Mouse (Mus musculus): ENCODE measurements at regions not wholly inside any gene's neighbourhood (a gene's known extent, or its start where the extent isn't known, plus 50 kb on each side); places are given as distances from the start of the nearest gene placed in this dataset.

DNA sequence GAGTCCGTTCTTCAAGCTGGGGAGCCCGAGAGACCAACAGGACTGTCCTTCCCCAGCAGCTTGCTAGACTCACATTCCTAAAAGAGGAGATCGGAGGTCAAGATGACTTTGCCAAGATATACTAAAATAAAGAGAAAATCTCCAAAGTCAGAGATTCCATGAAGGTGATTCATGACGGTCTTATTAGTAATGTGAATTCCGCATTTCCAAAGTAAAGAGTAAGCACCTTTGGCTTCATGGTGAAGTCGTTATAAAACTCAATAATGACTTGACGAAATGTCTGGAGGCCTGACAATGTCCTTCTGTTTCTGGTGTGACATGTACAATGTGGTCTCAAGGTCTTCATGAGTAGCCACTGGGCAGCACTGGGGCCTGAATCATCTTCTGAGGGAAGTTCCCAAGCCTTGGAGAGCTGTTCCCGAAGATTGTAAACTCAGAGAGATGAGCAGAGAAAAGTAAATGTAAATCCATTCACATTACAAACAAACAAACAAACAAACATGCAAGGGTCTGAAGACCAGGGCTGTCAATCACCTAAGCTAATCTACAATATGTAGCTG, 157.7 kb downstream of the Cog6 start:
- ATAC-seq (ENCODE audit: insufficient number of reproducible peaks, insufficient read depth, low FRiP score, low TSS enrichment, low read depth): no peak
- H3K4me1 ChIP-seq (replicated peaks): no peaks in the 10 kb centered on the region

DNA sequence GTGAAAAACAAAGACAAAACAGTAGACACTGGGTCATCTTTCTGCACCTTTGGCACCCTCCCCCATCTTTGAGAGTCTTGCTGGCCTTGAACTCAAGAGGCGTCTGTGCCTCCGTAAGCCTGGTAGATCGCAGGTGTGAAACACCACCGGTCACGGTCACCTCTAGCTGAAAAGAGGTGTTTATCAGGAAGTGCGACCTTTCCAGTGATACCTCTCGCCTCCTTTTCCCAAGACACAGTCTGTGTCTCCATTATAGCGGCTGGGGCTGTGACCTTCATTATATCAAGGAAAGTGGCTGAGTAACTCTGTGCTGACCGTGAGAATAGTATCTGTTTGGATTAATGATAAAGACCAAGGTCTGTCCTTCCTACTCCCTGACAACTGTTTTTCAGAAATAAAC, 158.8 kb downstream of the Cog6 start:
- WGBS: 90% methylated on average over 9 of the region's 9 CpGs
- Histone ChIP-seq H3K4me2 (no peak overlapping the region), H3K9me3 (no peaks in the 10 kb centered on the region), H3K27me3 (no peaks in the 10 kb centered on the region), H3K9ac (replicated peaks) (no peak overlapping the region), H3K27ac (no peak overlapping the region), H3K36me3 (no peaks in the 10 kb centered on the region), H3K4me1 (replicated peaks) (no peaks in the 10 kb centered on the region), H3K4me3 (replicated peaks) (no peak overlapping the region)
- no peak for ATAC-seq (ENCODE audit: insufficient number of reproducible peaks, insufficient read depth, low FRiP score, low TSS enrichment, low read depth)

More for the DNA sequence above, 157.7 kb downstream of the Cog6 start:
- no peak overlapping the region for H3K4me3 ChIP-seq (replicated peaks)
- no peak overlapping the region for H3K4me2 ChIP-seq
- no peaks in the 10 kb centered on the region for H3K9me3 ChIP-seq
- no peak overlapping the region for H3K27ac ChIP-seq
- WGBS: 91% methylated on average over 8 of the region's 8 CpGs
- no peaks in the 10 kb centered on the region for H3K27me3 ChIP-seq
- no peaks in the 10 kb centered on the region for H3K36me3 ChIP-seq
- H3K9ac ChIP-seq (replicated peaks): no peak overlapping the region

DNA sequence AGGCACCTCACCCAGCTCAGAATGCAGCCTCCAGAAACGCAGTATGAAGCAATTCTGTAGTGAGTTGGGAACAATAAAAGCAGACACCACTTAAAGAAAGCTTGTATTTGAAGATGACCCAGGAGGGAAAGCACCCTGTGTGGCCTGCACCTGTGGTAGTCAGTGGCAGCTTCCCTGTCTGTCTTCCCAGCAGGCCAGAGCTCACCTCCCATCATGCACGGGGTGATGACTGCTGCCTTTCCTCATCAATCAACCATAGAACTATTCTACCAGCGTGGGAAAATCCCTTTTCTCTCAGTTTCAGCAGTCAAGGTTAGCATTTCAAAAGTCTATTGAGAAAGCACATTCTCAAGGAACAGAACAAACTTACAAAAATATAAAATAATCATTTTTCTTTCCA, 160.0 kb downstream of the Cog6 start:
- Histone ChIP-seq H3K27ac (no peak overlapping the region), H3K4me2 (no peak overlapping the region), H3K4me3 (replicated peaks) (no peak overlapping the region), H3K36me3 (no peaks in the 10 kb centered on the region), H3K27me3 (no peaks in the 10 kb centered on the region), H3K9ac (replicated peaks) (no peak overlapping the region), H3K9me3 (no peaks in the 10 kb centered on the region), H3K4me1 (replicated peaks) (no peaks in the 10 kb centered on the region)
- no peak for ATAC-seq (ENCODE audit: insufficient number of reproducible peaks, insufficient read depth, low FRiP score, low TSS enrichment, low read depth)
- WGBS: 61% methylated on average over 3 of the region's 3 CpGs

DNA sequence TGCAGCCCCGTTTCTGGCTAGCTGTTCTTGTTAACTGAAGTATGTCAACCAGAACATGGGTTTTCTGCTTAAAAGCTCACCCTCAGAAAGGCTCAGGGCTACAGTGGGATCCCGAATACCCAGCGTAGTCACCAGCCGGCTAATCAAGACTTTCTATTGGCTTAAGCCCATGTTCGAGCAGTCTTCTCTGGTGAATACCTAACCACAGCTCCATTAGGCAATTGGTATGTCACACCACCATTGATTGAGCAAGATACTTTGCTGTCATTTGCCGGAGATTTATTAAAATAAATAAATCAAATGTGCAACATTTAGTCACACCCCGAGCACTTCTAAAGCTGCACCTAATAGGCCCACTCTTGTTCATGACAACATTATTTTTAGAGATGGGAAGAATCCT, 162.5 kb downstream of the Cog6 start:
- WGBS: 85% methylated on average over 7 of the region's 7 CpGs
- Histone ChIP-seq H3K27me3 (no peaks in the 10 kb centered on the region), H3K36me3 (no peaks in the 10 kb centered on the region), H3K9me3 (no peaks in the 10 kb centered on the region), H3K4me2 (no peak overlapping the region), H3K4me1 (replicated peaks) (peaks cover 8% of the 10 kb centered on the region), H3K9ac (replicated peaks) (no peak overlapping the region), H3K27ac (no peak overlapping the region), H3K4me3 (replicated peaks) (no peak overlapping the region)
- no peak for ATAC-seq (ENCODE audit: insufficient number of reproducible peaks, insufficient read depth, low FRiP score, low TSS enrichment, low read depth)

DNA sequence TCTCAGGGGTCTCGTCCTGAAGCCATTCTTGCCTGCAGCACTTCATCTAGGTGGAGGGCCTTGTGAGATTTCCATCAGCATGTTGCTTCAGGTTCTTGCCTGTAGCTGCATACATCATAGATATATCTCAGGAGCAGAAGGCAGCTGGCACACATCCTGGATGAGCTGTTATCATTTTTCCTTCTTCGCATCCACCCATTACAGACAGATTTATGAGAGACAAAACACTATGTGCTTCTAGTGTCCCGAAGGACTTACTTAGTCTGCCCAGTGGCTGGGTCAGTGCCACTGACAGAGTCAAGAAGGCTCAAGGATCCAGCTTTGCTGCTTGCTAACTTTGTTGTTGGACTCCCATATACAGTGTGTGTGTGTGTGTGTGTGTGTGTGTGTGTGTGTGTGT, 163.9 kb downstream of the Cog6 start:
- H3K9me3 ChIP-seq: no peaks in the 10 kb centered on the region
- no peaks in the 10 kb centered on the region for H3K36me3 ChIP-seq
- no peak overlapping the region for H3K27ac ChIP-seq
- peaks cover 8% of the 10 kb centered on the region for H3K4me1 ChIP-seq (replicated peaks)
- H3K4me2 ChIP-seq: no peak overlapping the region
- no peaks in the 10 kb centered on the region for H3K27me3 ChIP-seq
- no peak for ATAC-seq (ENCODE audit: insufficient number of reproducible peaks, insufficient read depth, low FRiP score, low TSS enrichment, low read depth)
- 88% methylated on average over 3 of the region's 3 CpGs for WGBS
- H3K4me3 ChIP-seq (replicated peaks): no peak overlapping the region
- no peak overlapping the region for H3K9ac ChIP-seq (replicated peaks)

DNA sequence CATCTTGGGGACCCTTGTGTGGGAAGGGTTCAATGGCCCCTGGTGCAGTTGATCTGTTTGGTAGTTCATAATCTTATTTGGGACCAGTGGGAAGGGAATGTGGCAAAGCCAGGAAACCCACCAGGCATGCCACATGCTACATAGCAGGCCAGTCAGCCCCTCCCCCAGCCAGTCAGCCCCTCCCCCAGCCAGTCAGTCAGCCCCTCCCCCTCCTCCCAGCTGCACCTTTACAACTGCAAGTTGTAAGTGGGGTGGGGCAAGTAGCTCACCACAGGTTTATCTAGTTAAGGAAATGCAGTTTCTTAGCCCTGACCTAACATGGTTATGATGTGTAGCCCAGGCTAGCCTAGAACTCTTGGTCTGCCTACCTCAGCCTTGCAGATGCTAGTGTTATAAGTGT, 171.9 kb downstream of the Cog6 start:
- no peak overlapping the region for H3K4me3 ChIP-seq (replicated peaks)
- ATAC-seq (ENCODE audit: insufficient number of reproducible peaks, insufficient read depth, low FRiP score, low TSS enrichment, low read depth): no peak
- no peak overlapping the region for H3K4me2 ChIP-seq
- H3K27me3 ChIP-seq: no peaks in the 10 kb centered on the region; the same call in 1 of the 2 replicates
- H3K9ac ChIP-seq (replicated peaks): no peak overlapping the region
- H3K4me1 ChIP-seq (replicated peaks): peaks cover 11% of the 10 kb centered on the region
- no peak overlapping the region for H3K27ac ChIP-seq
- no peaks in the 10 kb centered on the region for H3K36me3 ChIP-seq
- no peaks in the 10 kb centered on the region for H3K9me3 ChIP-seq

DNA sequence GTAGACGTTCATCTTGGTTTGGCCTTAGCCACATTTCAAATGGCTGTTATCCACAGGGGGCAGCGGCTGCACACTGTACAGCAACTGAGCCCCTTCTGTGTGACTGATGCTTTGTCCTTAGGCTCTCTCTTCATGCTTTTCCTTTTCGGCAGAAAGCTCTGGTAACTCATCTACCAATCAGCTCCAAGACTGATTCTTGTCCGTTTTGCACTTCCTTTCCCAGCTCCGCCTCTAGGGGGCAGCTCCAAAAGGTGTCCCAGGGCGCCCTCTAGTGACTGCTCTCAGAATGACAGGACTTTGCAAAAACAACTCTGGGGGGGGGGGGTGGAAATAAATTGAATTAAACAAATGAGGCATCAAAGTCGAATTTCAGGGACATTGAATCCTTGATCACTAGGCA, 173.0 kb downstream of the Cog6 start:
- WGBS: 42% methylated on average over 7 of the region's 7 CpGs
- Histone ChIP-seq H3K4me3 (replicated peaks) (no peak overlapping the region), H3K4me1 (replicated peaks) (peaks cover 8% of the 10 kb centered on the region; the same call in 1 of the 2 replicates), H3K9me3 (no peaks in the 10 kb centered on the region), H3K9ac (replicated peaks) (no peak overlapping the region), H3K4me2 (no peak overlapping the region), H3K36me3 (no peaks in the 10 kb centered on the region), H3K27me3 (no peaks in the 10 kb centered on the region; the same call in 1 of the 2 replicates), H3K27ac (no peak overlapping the region)
- ATAC-seq (ENCODE audit: insufficient number of reproducible peaks, insufficient read depth, low FRiP score, low TSS enrichment, low read depth): no peak

DNA sequence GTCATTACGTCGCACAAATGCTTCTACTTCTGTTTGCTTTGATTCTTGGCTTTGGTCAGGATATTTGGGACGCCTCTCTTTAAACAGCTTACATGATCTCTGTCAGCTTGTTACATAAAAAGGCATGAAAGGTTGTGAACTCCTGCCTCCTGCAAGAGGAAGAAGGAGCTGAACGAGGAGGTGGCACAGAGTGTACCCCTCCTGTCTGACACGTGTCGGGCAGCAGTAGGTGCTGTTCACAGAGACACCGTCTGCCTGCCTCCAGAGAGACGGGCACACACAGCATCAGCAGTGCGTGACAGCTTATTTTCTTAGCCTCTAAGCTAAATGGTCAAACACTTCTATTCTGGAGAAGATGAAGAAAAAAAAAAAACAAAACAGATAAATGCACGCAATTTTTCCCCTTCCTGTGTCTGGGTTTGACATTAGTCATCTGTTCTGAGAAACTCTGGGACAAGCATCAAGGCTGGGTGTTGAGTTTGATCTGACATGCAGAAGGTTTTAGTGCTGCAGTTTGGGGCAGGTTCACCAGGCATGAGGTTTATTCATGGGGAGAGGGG, 174.1 kb downstream of the Cog6 start:
- WGBS: 86% methylated on average over 10 of the region's 10 CpGs
- ATAC-seq (ENCODE audit: insufficient number of reproducible peaks, insufficient read depth, low FRiP score, low TSS enrichment, low read depth): no peak
- no peaks in the 10 kb centered on the region; the same call in 1 of the 2 replicates for H3K27me3 ChIP-seq
- no peak overlapping the region for H3K4me2 ChIP-seq
- peaks cover 8% of the 10 kb centered on the region; the same call in 1 of the 2 replicates for H3K4me1 ChIP-seq (replicated peaks)
- H3K36me3 ChIP-seq: no peaks in the 10 kb centered on the region
- no peak overlapping the region for H3K27ac ChIP-seq
- H3K4me3 ChIP-seq (replicated peaks): no peak overlapping the region
- H3K9me3 ChIP-seq: no peaks in the 10 kb centered on the region
- no peak overlapping the region for H3K9ac ChIP-seq (replicated peaks)

DNA sequence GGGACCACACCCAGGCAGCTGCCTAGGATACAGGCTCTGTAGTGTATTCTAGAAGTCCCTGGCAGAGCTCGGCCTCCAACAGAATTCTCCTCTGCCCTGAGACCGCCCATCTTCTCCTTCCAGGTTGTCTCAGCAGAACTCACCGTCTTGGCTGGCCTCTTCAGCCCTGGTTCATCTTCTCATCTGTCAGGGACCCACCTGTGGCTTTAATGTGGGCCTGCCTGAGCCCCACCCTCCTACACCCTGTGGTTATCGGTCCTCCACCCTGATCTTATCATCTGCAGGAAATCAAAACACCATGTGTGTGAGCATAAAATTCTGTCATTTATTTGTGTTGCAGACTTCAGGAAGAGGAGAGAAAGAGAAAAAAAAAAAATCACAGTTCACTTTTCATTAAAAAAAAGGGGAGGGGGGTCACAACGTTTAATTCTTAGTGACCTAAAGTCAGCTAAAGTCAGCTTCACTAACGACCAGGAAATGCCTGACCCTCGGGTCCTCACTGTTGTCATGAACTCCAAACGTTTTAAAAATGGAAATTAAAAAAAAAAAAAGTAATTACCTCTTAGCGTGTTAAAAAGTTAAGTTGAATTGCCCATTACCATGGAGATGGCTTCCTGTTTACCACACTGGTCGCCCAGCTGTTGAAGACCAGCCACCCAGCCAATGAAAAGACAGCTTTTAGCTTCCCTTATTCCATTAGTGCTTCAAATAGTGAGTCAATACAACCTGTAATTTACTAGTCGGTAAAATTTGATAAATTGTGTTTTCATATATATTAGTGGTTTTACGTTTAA, 176.7 kb downstream of the Cog6 start:
- Histone ChIP-seq H3K4me1 (replicated peaks) (peaks cover 8% of the 10 kb centered on the region; the same call in 1 of the 2 replicates), H3K27ac (no peak overlapping the region), H3K9ac (replicated peaks) (0 out of 2 replicates have a peak overlapping the region, but pooled peaks have one; percentile 18), H3K27me3 (no peaks in the 10 kb centered on the region; the same call in 1 of the 2 replicates), H3K9me3 (no peaks in the 10 kb centered on the region), H3K4me3 (replicated peaks) (no peak overlapping the region), H3K36me3 (no peaks in the 10 kb centered on the region), H3K4me2 (no peak overlapping the region)
- 36% methylated on average over 12 of the region's 12 CpGs for whole genome bisulfite sequencing
- no peak for ATAC-seq (ENCODE audit: insufficient number of reproducible peaks, insufficient read depth, low FRiP score, low TSS enrichment, low read depth)

DNA sequence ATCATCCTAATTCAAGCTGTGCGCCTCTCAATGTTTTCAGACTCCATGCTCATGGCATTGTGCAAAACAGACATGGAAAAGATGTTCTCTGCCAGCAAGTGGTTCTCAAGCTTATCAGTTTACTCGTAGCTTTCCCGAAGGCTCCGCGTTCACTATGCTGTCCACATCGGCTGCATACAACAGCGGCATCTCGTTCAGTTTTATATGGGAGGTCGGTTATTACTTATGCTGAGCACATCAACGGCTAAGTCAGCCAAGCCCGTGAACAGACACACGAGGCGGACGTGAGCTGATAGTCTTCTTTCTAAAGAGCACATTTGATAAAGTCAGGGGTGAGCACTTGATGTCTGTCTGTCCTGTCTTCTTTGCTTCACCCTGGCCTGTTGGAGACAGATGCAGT, 179.0 kb downstream of the Cog6 start:
- no peaks in the 10 kb centered on the region for H3K9me3 ChIP-seq
- no peak for ATAC-seq (ENCODE audit: insufficient number of reproducible peaks, insufficient read depth, low FRiP score, low TSS enrichment, low read depth)
- no peak overlapping the region for H3K9ac ChIP-seq (replicated peaks)
- H3K27ac ChIP-seq: no peak overlapping the region
- no peak overlapping the region for H3K4me3 ChIP-seq (replicated peaks)
- 91% methylated on average over 14 of the region's 14 CpGs for WGBS
- H3K4me2 ChIP-seq: no peak overlapping the region
- H3K4me1 ChIP-seq (replicated peaks): peaks cover 8% of the 10 kb centered on the region; the same call in 1 of the 2 replicates
- no peaks in the 10 kb centered on the region; the same call in 1 of the 2 replicates for H3K27me3 ChIP-seq
- no peaks in the 10 kb centered on the region for H3K36me3 ChIP-seq

DNA sequence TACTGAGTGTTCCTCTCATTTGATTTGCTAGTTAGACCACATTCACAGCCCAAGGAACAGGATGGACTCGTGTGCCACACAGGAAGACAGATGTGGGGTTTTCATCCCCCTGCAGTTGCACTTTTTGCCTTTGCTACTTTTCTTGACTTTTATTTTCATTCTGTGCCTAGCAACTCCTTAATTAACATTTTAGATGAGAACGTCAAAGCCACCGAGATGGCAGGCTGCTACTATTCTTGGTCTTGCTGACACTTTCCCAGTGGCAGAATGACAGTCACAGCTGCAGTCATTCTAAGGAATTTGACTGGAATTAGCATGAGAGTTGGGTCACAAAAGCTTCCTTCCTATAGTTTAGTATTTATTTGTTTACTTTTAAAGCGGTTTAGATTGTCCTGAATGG, 179.5 kb downstream of the Cog6 start:
- Histone ChIP-seq H3K36me3 (no peaks in the 10 kb centered on the region), H3K9ac (replicated peaks) (no peak overlapping the region), H3K4me2 (no peak overlapping the region), H3K27me3 (no peaks in the 10 kb centered on the region; the same call in 1 of the 2 replicates), H3K27ac (no peak overlapping the region), H3K4me3 (replicated peaks) (no peak overlapping the region), H3K4me1 (replicated peaks) (peaks cover 8% of the 10 kb centered on the region; the same call in 1 of the 2 replicates), H3K9me3 (no peaks in the 10 kb centered on the region)
- WGBS: 44% methylated on average over 4 of the region's 4 CpGs
- ATAC-seq (ENCODE audit: insufficient number of reproducible peaks, insufficient read depth, low FRiP score, low TSS enrichment, low read depth): no peak
